Mouse (Mus musculus) midbrain, postnatal 0 days (tissue): ENCODE results near the gene Kcnh3. TPM values are rescaled to one million over a fixed set of nuclear protein-coding genes. Genes with fewer than 3 reads are reported as not detected.
"Not testable (repeated sequence)": the region's sequence is repeated elsewhere in the genome, so short reads cannot be mapped to it uniquely, and the experiment has no call there.

ENCODE experiments used
- ATAC-seq: fragments of 200-750 bp; cut with Nextera tagmentation; 2 replicates; pipeline ENCODE4 v1.8.0; 2017; ENCODE audit warnings: moderate number of reproducible peaks, mild to moderate bottlenecking, moderate TSS enrichment, moderate library complexity; ENCODE audit not compliant: low FRiP score
- DNase-seq: peaks from one replicate; pipeline ENCODE4 v3.0.0-alpha.2; 2015; ENCODE audit warnings: low spot score
- H3K27ac ChIP-seq: fragments of 300-500 bp; sonication (generic); 2 replicates; pipeline ENCODE4 v1.5.1; 2014; ENCODE audit warnings: low read depth, mild to moderate bottlenecking, low read length, mixed read lengths
- H3K27me3 ChIP-seq: fragments of 300-500 bp; sonication (generic); 2 replicates; pipeline ENCODE4 v1.6.1; 2014; ENCODE audit warnings: low read length, control low read depth, mixed read lengths; ENCODE audit not compliant: insufficient read depth
- H3K36me3 ChIP-seq: fragments of 300-500 bp; sonication (generic); 2 replicates; pipeline ENCODE4 v1.6.1; 2014; ENCODE audit warnings: low read length, control low read depth, mixed read lengths; ENCODE audit not compliant: insufficient read depth
- H3K4me1 ChIP-seq: fragments of 300-500 bp; sonication (generic); 2 replicates; pipeline ENCODE4 v1.6.1; 2014; ENCODE audit warnings: mild to moderate bottlenecking, control low read depth, antibody characterized with exemption, low read length, mixed read lengths; ENCODE audit not compliant: insufficient read depth
- H3K4me2 ChIP-seq: fragments of 300-500 bp; sonication (generic); 2 replicates; pipeline ENCODE4 v1.6.1; 2014; ENCODE audit warnings: low read depth, mild to moderate bottlenecking, low read length, mixed read lengths; ENCODE audit not compliant: poor library complexity, severe bottlenecking
- H3K4me3 ChIP-seq: fragments of 300-500 bp; sonication (generic); 2 replicates; pipeline ENCODE4 v1.5.1; 2014; ENCODE audit warnings: low read depth, mild to moderate bottlenecking, low read length, moderate library complexity
- H3K9ac ChIP-seq: fragments of 300-500 bp; sonication (generic); replicated peaks from 2 replicates; pipeline ENCODE4 v1.6.1; 2014; ENCODE audit warnings: mild to moderate bottlenecking, low read length, moderate library complexity, mixed read lengths; ENCODE audit not compliant: poor library complexity, severe bottlenecking
- H3K9me3 ChIP-seq: fragments of 300-500 bp; sonication (generic); 2 replicates; pipeline ENCODE4 v1.6.1; 2016; ENCODE audit warnings: low read length, control low read depth
- CTCF ChIP-seq: IDR thresholded peaks from 2 replicates; pipeline ENCODE4 v1.5.1; 2016; ENCODE audit warnings: antibody characterized with exemption, mild to moderate bottlenecking
- WGBS: fragments of 180-500 bp; shearing (Covaris S2); extraction: QIAGEN DNeasy Blood & Tissue Kit; methylation state at CpG from one replicate; pipeline ENCODE4 v1.1.7; 2014; 5-methylcytosine and 5-hydroxymethylcytosine counted together
- polyA plus RNA-seq: library from polyadenylated mRNA; unstranded; fragments of >200 nt; fragmentation: Nextera tagmentation; extraction: Ambion mirVana; gene quantifications from 2 replicates; pipeline ENCODE4 v1.2.1, GENCODE M21; 2015
- total RNA-seq: library from RNA; depleted of rRNA; stranded (reverse); fragments of >200 nt; gene quantifications from 2 replicates; pipeline ENCODE4 v1.2.3, GENCODE M21; 2014

The Kcnh3 gene
- total and polyA plus RNA-seq, 2 experiments from 2014 or later: 0.60 to 3.6 TPM

DNA sequence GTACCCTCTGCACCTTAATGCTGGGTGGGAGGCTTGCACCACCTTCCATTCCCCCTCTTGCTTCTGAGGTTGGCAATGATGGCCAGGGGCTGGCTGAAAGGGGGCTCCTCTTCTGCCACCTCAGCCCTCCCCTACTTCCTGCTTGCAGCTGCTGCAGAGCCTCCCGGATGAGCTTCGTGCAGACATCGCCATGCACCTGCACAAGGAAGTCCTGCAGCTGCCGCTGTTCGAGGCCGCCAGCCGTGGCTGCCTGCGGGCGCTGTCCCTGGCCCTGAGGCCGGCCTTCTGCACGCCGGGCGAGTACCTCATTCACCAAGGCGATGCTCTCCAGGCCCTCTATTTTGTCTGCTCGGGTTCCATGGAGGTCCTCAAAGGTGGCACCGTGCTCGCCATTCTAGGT lies 9.1 kb downstream of the Kcnh3 start:
- WGBS: 62% methylated on average over 17 of the region's 17 CpGs
- no peaks in the 10 kb centered on the region for H3K36me3 ChIP-seq
- H3K9me3 ChIP-seq: no peaks in the 10 kb centered on the region
- no peak overlapping the region for H3K9ac ChIP-seq
- peaks cover 16% of the 10 kb centered on the region for H3K27me3 ChIP-seq
- no peak for DNase-seq
- no peak for ATAC-seq
- no peak for TF ChIP-seq CTCF
- H3K4me1 ChIP-seq: no peaks in the 10 kb centered on the region
- H3K4me2 ChIP-seq: no peak overlapping the region
- H3K4me3 ChIP-seq: no peak overlapping the region
- H3K27ac ChIP-seq: no peak overlapping the region

DNA sequence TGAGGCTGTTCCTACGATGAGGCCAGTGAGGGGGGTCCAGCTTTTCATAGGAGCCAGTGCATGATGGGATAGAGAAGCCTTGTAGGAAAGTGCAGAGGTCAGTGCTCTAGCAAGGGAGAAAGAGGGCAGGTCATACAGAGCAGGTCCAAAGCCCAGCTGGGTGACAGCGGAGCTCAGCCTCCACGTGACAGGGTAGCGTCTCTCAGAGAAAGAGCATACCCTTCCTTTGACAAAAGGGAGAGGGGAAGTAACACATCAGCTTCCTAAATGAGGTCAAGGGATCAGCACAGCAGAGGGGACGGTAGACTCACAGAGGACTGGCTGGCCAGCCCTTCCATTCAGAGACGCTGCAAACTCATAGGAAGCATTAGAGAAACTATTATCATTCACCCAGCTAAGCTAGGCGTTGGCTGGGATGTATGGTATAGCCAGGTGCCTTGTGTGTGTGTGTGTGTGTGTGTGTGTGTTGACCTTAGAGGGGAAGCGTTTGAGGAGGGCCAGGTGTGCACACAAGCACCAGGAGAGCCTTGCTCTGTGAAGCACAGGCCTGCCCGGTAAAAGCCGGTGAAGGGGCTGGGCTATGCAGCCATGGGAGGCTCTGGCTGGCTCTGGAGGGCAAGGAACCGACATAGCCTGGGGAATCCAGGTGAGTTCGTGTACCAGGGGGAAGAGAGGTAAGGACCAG lies 9.8 kb downstream of the Kcnh3 start:
- no peak for ATAC-seq
- Histone ChIP-seq H3K9me3 (no peaks in the 10 kb centered on the region), H3K9ac (no peak overlapping the region), H3K27ac (no peak overlapping the region), H3K27me3 (peaks cover 9% of the 10 kb centered on the region; the same call in 1 of the 2 replicates), H3K36me3 (no peaks in the 10 kb centered on the region), H3K4me1 (no peaks in the 10 kb centered on the region), H3K4me3 (no peak overlapping the region), H3K4me2 (no peak overlapping the region)
- 62% methylated on average over 12 of the region's 12 CpGs for WGBS
- TF ChIP-seq CTCF: no peak
- no peak for DNase-seq

- H3K4me2 ChIP-seq: no peak overlapping the region
- H3K9me3 ChIP-seq: no peaks in the 10 kb centered on the region
- TF ChIP-seq CTCF: no peak
- ATAC-seq (no peak), DNase-seq (no peak)
- no peak overlapping the region for H3K9ac ChIP-seq
- WGBS: 68% methylated on average over 11 of the region's 11 CpGs
- no peaks in the 10 kb centered on the region for H3K27me3 ChIP-seq
- no peak overlapping the region for H3K4me3 ChIP-seq
- peaks cover 11% of the 10 kb centered on the region; the same call in 1 of the 2 replicates for H3K36me3 ChIP-seq
- no peaks in the 10 kb centered on the region for H3K4me1 ChIP-seq
- H3K27ac ChIP-seq: no peak overlapping the region
Measured at GRCm38 (mm10) chr15:99238006-99238405, 13.3 kb downstream of the Kcnh3 start.

GRCm38 (mm10) chr15:99240129-99240528 lies 15.5 kb downstream of the Kcnh3 start:
- peak; percentile 37 for TF ChIP-seq CTCF
- Histone ChIP-seq H3K27me3 (no peaks in the 10 kb centered on the region), H3K4me2 (no peak overlapping the region), H3K36me3 (peaks cover 22% of the 10 kb centered on the region), H3K4me1 (no peaks in the 10 kb centered on the region), H3K9ac (no peak overlapping the region), H3K27ac (no peak overlapping the region), H3K9me3 (no peaks in the 10 kb centered on the region), H3K4me3 (no peak overlapping the region)
- DNase-seq: no peak
- no peak for ATAC-seq
- 73% methylated on average over 3 of the region's 4 CpGs for WGBS

- Histone ChIP-seq H3K4me1 (no peaks in the 10 kb centered on the region), H3K9ac (no peak overlapping the region), H3K9me3 (no peaks in the 10 kb centered on the region), H3K4me3 (no peak overlapping the region), H3K27ac (no peak overlapping the region), H3K4me2 (no peak overlapping the region), H3K36me3 (peaks cover 26% of the 10 kb centered on the region), H3K27me3 (no peaks in the 10 kb centered on the region)
- WGBS: 59% methylated on average over 4 of the region's 4 CpGs
- no peak for ATAC-seq
- TF ChIP-seq CTCF: no peak
- no peak for DNase-seq
Measured at GRCm38 (mm10) chr15:99241249-99241648, 16.6 kb downstream of the Kcnh3 start.

- Histone ChIP-seq H3K9ac (no peak overlapping the region), H3K36me3 (peaks cover 34% of the 10 kb centered on the region), H3K4me1 (no peaks in the 10 kb centered on the region), H3K27ac (no peak overlapping the region), H3K4me2 (no peak overlapping the region), H3K27me3 (no peaks in the 10 kb centered on the region), H3K4me3 (no peak overlapping the region), H3K9me3 (no peaks in the 10 kb centered on the region)
- DNase-seq (no peak), ATAC-seq (no peak)
- no peak for TF ChIP-seq CTCF
- WGBS: 87% methylated on average over 10 of the region's 10 CpGs
Measured at GRCm38 (mm10) chr15:99242045-99242444, 17.4 kb downstream of the Kcnh3 start.

DNA sequence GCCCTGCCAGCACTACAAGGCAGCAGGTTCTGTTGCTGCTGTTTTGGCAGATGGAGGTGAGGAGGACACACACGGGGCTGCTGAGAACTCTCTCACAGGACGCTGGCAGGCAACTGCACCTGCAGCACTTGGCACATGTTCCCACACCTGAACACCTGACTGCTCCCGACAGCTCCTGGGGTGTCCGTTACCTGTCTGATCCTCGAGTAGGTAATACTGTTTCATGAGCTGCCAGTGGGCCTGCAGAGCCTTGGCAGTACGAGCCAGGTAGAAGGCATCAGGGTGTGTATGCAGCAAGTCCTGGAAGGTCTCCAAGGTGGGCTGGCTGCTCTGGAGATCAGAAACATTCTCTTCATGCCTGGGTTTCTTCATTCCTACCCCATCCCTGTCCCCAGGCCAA lies 22.1 kb downstream of the Kcnh3 start:
- H3K27me3 ChIP-seq, H3K9me3 ChIP-seq, ATAC-seq, H3K4me1 ChIP-seq, H3K4me2 ChIP-seq, H3K27ac ChIP-seq, H3K4me3 ChIP-seq, H3K9ac ChIP-seq: not testable (repeated sequence)
- peak; percentile 50 for DNase-seq
- 91% methylated on average over 6 of the region's 6 CpGs for WGBS
- peaks cover 42% of the 10 kb centered on the region for H3K36me3 ChIP-seq
